Mouse (Mus musculus) ES-E14 (cell line): ENCODE results near the gene Anxa9. TPM values are rescaled to one million over a fixed set of nuclear protein-coding genes. Genes with fewer than 3 reads are reported as not detected.

Experiments used
- DNase-seq: peaks from one replicate; pipeline ENCODE4 v3.0.0-alpha.2; 2013; ENCODE audit warnings: low read depth, low spot score
- H3K27ac ChIP-seq: 2 replicates; pipeline ENCODE4 v1.5.1; 2012; ENCODE audit warnings: low read depth, mild to moderate bottlenecking, low read length, moderate library complexity, mixed read lengths; ENCODE audit not compliant: poor library complexity, insufficient read depth, severe bottlenecking
- H3K36me3 ChIP-seq: 2 replicates; pipeline ENCODE4 v1.6.1; 2012; ENCODE audit warnings: mild to moderate bottlenecking, low read length, moderate library complexity, mixed read lengths; ENCODE audit not compliant: control insufficient read depth, poor library complexity, insufficient read depth, severe bottlenecking
- H3K4me1 ChIP-seq, 2 experiments: fragments of 150-350 bp in 1 of 2; sonication (generic) in 1 of 2; 2 replicates each; pipeline ENCODE4 v1.6.1; 2012; ENCODE audit warnings: low read length in 2 of 2, mild to moderate bottlenecking in 1 of 2, mixed read lengths in 1 of 2; ENCODE audit not compliant: control insufficient read depth in 2 of 2, insufficient read depth in 2 of 2, poor library complexity in 1 of 2
- H3K4me3 ChIP-seq, 2 experiments: fragments of 150-350 bp in 1 of 2; sonication (generic) in 1 of 2; 2 replicates each; pipeline ENCODE4 v1.5.1; 2012; ENCODE audit warnings: low read length in 2 of 2, low read depth in 1 of 2, mild to moderate bottlenecking in 1 of 2, mixed read lengths in 1 of 2; ENCODE audit not compliant: insufficient read depth in 1 of 2, poor library complexity in 1 of 2, severe bottlenecking in 1 of 2
- H3K9ac ChIP-seq: 2 replicates; pipeline ENCODE4 v1.6.1; 2012; ENCODE audit warnings: low read depth, mild to moderate bottlenecking, low read length, mixed read lengths; ENCODE audit not compliant: poor library complexity, insufficient read depth, severe bottlenecking
- H3K9me3 ChIP-seq: fragments of 150-350 bp; sonication (generic); 2 replicates; pipeline ENCODE4 v1.6.1; 2012; ENCODE audit warnings: low read depth, mild to moderate bottlenecking, low read length; ENCODE audit not compliant: control insufficient read depth, insufficient read depth
- CHD2 ChIP-seq: IDR thresholded peaks from 2 replicates; pipeline ENCODE4 v1.6.1; 2014; ENCODE audit warnings: mild to moderate bottlenecking, low read depth, low read length, inconsistent platforms
- HCFC1 ChIP-seq: IDR thresholded peaks from 2 replicates; pipeline ENCODE4 v1.6.1; 2012; ENCODE audit warnings: low read length, inconsistent platforms, borderline replicate concordance; ENCODE audit not compliant: insufficient read depth
- MAFK ChIP-seq: IDR thresholded peaks from 2 replicates; pipeline ENCODE4 v1.6.1; 2014; ENCODE audit warnings: mild to moderate bottlenecking, low read depth, low read length, inconsistent platforms; ENCODE audit not compliant: insufficient read depth
- ZC3H11A ChIP-seq: IDR thresholded peaks from 2 replicates; pipeline ENCODE4 v1.6.1; 2012; ENCODE audit warnings: low read depth, mild to moderate bottlenecking, inconsistent platforms, low read length, borderline replicate concordance
- ZNF384 ChIP-seq: IDR thresholded peaks from 2 replicates; pipeline ENCODE4 v1.6.1; 2012; ENCODE audit warnings: low read depth, low read length, inconsistent platforms
- in situ Hi-C, 2 experiments: fragments of 600-800 bp; cut with MboI; formaldehyde crosslinking; loops; one replicate each; pipeline ENCODE4 v1.15.1; 2025; ENCODE audit warnings: low sequenced_read_pairs in 2 of 2, inconsistent platforms in 1 of 2; ENCODE audit not compliant: unreplicated experiment in 2 of 2
- total RNA-seq: library from RNA; depleted of rRNA; stranded (reverse); fragments of 300-350 nt; gene quantifications from 2 replicates; pipeline ENCODE4 v1.2.3, GENCODE M21; 2012

The Anxa9 gene
- total RNA-seq, 1 experiment = 0.58 TPM

DNA sequence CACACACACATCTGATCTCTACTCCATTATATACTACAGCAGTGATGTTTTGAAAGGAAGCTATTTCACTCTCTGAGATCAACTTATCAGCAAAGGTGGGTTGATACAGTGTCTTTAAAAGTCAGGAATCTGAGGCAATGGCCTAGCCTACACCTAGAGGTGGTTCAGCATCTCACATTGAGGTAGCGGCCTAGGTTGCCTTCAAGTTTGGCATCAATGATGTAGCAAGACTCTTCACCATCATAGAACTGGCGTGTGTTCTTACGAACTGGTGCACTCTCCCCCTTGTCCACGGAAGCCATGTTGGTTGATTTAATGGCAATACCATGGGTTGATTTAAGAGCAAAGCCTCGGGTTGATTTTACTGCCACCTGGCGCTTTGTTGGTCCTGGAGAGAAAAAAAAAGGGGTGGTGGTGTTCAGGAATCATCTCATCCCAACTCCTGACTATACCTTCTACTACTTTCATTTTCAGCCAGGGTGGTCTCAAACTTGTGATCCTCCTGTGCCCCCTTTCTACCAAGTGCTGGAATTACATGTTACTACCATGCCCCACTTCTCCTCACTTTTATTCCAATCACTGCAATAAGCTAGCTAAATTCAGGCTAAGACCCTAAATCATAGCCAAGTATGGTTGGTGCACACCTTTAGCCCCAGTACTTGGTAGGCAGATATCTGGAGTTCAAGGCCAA is 17.6 kb upstream of the Anxa9 start:
- in situ Hi-C loops = loop anchor here (25.0 kb wide), 1 partner anchor 513 kb away; no protein-coding TSS in a partner anchor
- Histone ChIP-seq H3K4me1 (0 out of 4 replicates have a peak, but pooled peaks cover 0 to 4% of the 10 kb centered on the region in 2 experiments), H3K36me3 (peaks cover 64% of the 10 kb centered on the region), H3K9me3 (no peaks in the 10 kb centered on the region), H3K27ac (no peak overlapping the region), H3K4me3 (no peak overlapping the region), H3K9ac (no peak overlapping the region)
- no peak for DNase-seq
- TF ChIP-seq CHD2 (no peak), ZNF384 (0 out of 2 replicates have a peak, but pooled peaks have one; percentile 28)

DNA sequence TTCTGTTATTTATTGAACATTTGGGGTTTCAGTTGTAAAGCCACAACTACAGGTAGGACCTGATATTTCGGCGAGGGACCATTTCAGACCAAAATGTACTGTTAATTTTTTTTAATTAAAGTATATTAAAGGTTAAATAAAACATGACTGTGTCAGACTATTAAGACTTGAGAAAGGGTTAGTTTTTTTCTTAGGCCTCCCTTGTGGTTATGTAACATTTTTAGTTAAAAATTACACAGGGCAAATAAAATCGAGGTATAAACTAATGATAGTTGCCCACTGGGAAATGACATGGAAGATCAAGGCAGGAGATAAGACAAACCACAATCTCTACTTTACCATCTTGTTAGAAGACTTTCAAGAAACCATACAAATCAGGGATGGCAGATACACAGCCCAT is 16.5 kb upstream of the Anxa9 start:
- TF ChIP-seq MAFK = no peak
- TF ChIP-seq ZNF384 = no peak
- no peak for TF ChIP-seq CHD2
- TF ChIP-seq HCFC1 = no peak
- TF ChIP-seq ZC3H11A = no peak
- in situ Hi-C loops = no loop called here
- H3K27ac ChIP-seq = no peak overlapping the region
- H3K36me3 ChIP-seq = peaks cover 62% of the 10 kb centered on the region
- DNase-seq = no peak
- no peak overlapping the region for H3K4me3 ChIP-seq
- H3K4me1 ChIP-seq = peaks cover 5 to 9% of the 10 kb centered on the region in 2 experiments; a peak in 1 of 4 replicates
- no peak overlapping the region for H3K9ac ChIP-seq
- no peaks in the 10 kb centered on the region for H3K9me3 ChIP-seq

DNA sequence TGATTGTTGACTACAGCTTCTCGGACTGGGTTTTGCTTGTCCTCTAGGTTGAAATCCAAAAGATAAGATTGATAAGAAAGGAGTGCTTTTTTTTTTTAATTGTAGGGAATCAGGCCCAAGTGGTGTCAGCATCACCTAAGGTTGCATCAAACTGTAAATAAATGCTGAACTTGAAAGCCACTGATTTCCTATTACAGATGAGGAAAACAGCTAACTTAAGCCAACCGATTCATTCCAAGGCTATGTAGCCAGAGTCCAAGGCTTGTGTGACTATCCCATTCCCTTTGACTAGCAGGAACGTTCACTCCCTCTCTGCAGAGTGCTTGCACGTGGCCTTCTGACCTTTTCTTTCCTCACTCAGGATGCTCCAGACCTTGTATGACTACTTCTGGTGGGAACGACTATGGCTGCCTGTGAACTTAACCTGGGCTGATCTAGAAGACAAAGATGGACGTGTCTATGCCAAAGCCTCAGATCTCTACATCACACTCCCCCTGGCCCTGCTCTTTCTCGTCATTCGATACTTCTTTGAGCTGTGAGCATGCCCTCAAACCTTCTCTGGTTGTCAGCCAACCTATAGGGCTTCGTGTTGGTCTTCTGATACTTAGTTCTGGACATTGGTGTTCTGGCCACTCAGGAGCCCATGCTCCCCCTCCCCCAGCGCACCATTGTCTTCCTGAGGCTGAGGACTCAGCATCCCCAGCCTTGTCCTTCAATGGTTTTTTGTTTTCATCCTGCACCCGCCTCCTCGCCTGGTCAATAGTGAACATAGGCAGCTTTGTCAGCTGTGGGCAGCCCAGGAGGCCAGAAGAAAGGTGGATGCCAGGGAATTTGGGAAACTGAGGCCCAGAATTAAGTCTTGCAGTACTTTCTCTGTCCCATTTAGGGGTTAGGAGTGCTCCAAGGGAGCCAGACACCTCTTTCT is 13.0 kb upstream of the Anxa9 start:
- peaks cover 43% of the 10 kb centered on the region for H3K36me3 ChIP-seq
- no peak for DNase-seq
- H3K4me1 ChIP-seq = peaks cover 8 to 13% of the 10 kb centered on the region in 2 experiments; a peak in 2 of 4 replicates
- H3K9me3 ChIP-seq = no peaks in the 10 kb centered on the region
- no peak overlapping the region for H3K9ac ChIP-seq
- TF ChIP-seq MAFK (no peak), ZNF384 (no peak), CHD2 (no peak), HCFC1 (no peak), ZC3H11A (no peak)
- H3K27ac ChIP-seq = no peak overlapping the region
- in situ Hi-C loops = no loop called here
- no peak overlapping the region for H3K4me3 ChIP-seq

DNA sequence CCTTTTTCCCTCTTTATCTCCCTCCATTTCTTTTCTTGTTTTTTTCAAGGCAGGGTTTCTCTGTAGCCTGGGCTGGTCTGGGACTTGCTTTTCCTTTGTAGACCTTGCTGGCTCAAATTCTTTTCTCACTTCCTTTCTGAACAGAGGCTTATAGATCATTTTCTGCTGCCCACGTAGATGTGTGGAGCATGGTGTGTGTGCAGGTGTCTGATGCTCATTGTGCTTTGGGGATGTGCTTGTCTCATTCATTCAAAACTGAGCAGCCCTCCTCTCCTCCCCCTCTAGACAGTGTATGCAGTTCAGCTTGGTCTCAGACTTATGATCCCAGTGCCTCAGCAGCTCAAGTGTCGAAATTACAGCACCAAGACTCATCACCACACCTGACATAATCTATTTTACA is 12.1 kb upstream of the Anxa9 start:
- Histone ChIP-seq H3K4me3 (no peak overlapping the region), H3K9ac (no peak overlapping the region), H3K4me1 (peaks cover 8 to 13% of the 10 kb centered on the region in 2 experiments; a peak in 2 of 4 replicates), H3K9me3 (no peaks in the 10 kb centered on the region), H3K36me3 (peaks cover 35% of the 10 kb centered on the region), H3K27ac (no peak overlapping the region)
- no peak for DNase-seq
- TF ChIP-seq CHD2 = no peak
- TF ChIP-seq ZC3H11A = no peak
- TF ChIP-seq ZNF384 = no peak
- no peak for TF ChIP-seq MAFK
- no peak for TF ChIP-seq HCFC1
- in situ Hi-C loops = no loop called here
